Mouse (Mus musculus): ENCODE measurements around the gene Cdx2. TPM values are rescaled to one million over a fixed set of nuclear protein-coding genes. Genes with fewer than 3 reads are reported as not detected.
A peak's percentile ranks its signal among the peaks of the same experiment; 100 is the strongest.

The Cdx2 gene
- polyA plus RNA-seq, 1 experiment from 2014 or later = not detected

- 43% methylated on average over 16 of the region's 16 CpGs for WGBS
Observed at GRCm38 (mm10) chr5:147291764-147292505, 15.1 kb downstream of the Cdx2 start.

GRCm38 (mm10) chr5:147284365-147284764 lies 22.7 kb downstream of the Cdx2 start:
- H3K4me2 ChIP-seq (ENCODE audit: low read depth) = no peak overlapping the region
- ATAC-seq (ENCODE audit: insufficient read depth, low FRiP score, low TSS enrichment) (no peak), DNase-seq (ENCODE audit: low spot score) (no peak)
- peaks cover 14% of the 10 kb centered on the region for H3K27me3 ChIP-seq (ENCODE audit: control insufficient read depth, insufficient read depth, low read length)
- H3K4me3 ChIP-seq (ENCODE audit: low read depth, low read length) = no peak overlapping the region
- H3K9me3 ChIP-seq (ENCODE audit: control insufficient read depth, low read length) = no peaks in the 10 kb centered on the region
- WGBS = 73% methylated on average over 4 of the region's 4 CpGs
- no peaks in the 10 kb centered on the region for H3K36me3 ChIP-seq (ENCODE audit: control insufficient read depth, insufficient read depth, low read length)
- H3K4me1 ChIP-seq (ENCODE audit: control insufficient read depth, insufficient read depth, low read length) = no peaks in the 10 kb centered on the region
- no peak overlapping the region for H3K9ac ChIP-seq (ENCODE audit: low read length)
- H3K27ac ChIP-seq (ENCODE audit: low read depth, low read length) = no peak overlapping the region

More at GRCm38 (mm10) chr5:147291764-147292505, 15.1 kb downstream of the Cdx2 start:
- Histone ChIP-seq H3K4me3 (ENCODE audit: low read depth, low read length) (no peak overlapping the region), H3K9me3 (ENCODE audit: control insufficient read depth, low read length) (no peaks in the 10 kb centered on the region), H3K27me3 (ENCODE audit: control insufficient read depth, insufficient read depth, low read length) (peaks cover 22% of the 10 kb centered on the region), H3K36me3 (ENCODE audit: control insufficient read depth, insufficient read depth, low read length) (no peaks in the 10 kb centered on the region), H3K4me1 (ENCODE audit: control insufficient read depth, insufficient read depth, low read length) (no peaks in the 10 kb centered on the region; the same call in 1 of the 2 replicates), H3K27ac (ENCODE audit: low read depth, low read length) (no peak overlapping the region), H3K9ac (ENCODE audit: low read length) (no peak overlapping the region), H3K4me2 (ENCODE audit: low read depth) (no peak overlapping the region)
- ATAC-seq (ENCODE audit: insufficient read depth, low FRiP score, low TSS enrichment) = no peak
- no peak for DNase-seq (ENCODE audit: low spot score)

- Histone ChIP-seq H3K4me3 (ENCODE audit: low read depth, low read length) (no peak overlapping the region), H3K4me1 (ENCODE audit: control insufficient read depth, insufficient read depth, low read length) (no peaks in the 10 kb centered on the region), H3K27ac (ENCODE audit: low read depth, low read length) (no peak overlapping the region), H3K9ac (ENCODE audit: low read length) (no peak overlapping the region), H3K9me3 (ENCODE audit: control insufficient read depth, low read length) (no peaks in the 10 kb centered on the region), H3K27me3 (ENCODE audit: control insufficient read depth, insufficient read depth, low read length) (peaks cover 80% of the 10 kb centered on the region), H3K36me3 (ENCODE audit: control insufficient read depth, insufficient read depth, low read length) (no peaks in the 10 kb centered on the region), H3K4me2 (ENCODE audit: low read depth) (no peak overlapping the region)
- no peak for ATAC-seq (ENCODE audit: insufficient read depth, low FRiP score, low TSS enrichment)
- DNase-seq (ENCODE audit: low spot score) = no peak
- 0% methylated on average over 13 of the region's 13 CpGs for WGBS
Observed at GRCm38 (mm10) chr5:147277547-147277925, 29.5 kb downstream of the Cdx2 start.

- H3K36me3 ChIP-seq (ENCODE audit: control insufficient read depth, insufficient read depth, low read length) = no peaks in the 10 kb centered on the region
- DNase-seq (ENCODE audit: low spot score) = peak; percentile 16
- no peak overlapping the region for H3K9ac ChIP-seq (ENCODE audit: low read length)
- WGBS = 1% methylated on average over 18 of the region's 18 CpGs
- no peak overlapping the region for H3K27ac ChIP-seq (ENCODE audit: low read depth, low read length)
- H3K4me1 ChIP-seq (ENCODE audit: control insufficient read depth, insufficient read depth, low read length) = no peaks in the 10 kb centered on the region
- H3K27me3 ChIP-seq (ENCODE audit: control insufficient read depth, insufficient read depth, low read length) = peaks cover 86% of the 10 kb centered on the region
- no peaks in the 10 kb centered on the region for H3K9me3 ChIP-seq (ENCODE audit: control insufficient read depth, low read length)
- H3K4me3 ChIP-seq (ENCODE audit: low read depth, low read length) = no peak overlapping the region
- no peak overlapping the region for H3K4me2 ChIP-seq (ENCODE audit: low read depth)
- no peak for ATAC-seq (ENCODE audit: insufficient read depth, low FRiP score, low TSS enrichment)
Observed at GRCm38 (mm10) chr5:147276701-147277546, 30.1 kb downstream of the Cdx2 start.

GRCm38 (mm10) chr5:147275761-147276160 lies 31.3 kb downstream of the Cdx2 start:
- Histone ChIP-seq H3K36me3 (ENCODE audit: control insufficient read depth, insufficient read depth, low read length) (no peaks in the 10 kb centered on the region), H3K4me1 (ENCODE audit: control insufficient read depth, insufficient read depth, low read length) (no peaks in the 10 kb centered on the region), H3K9me3 (ENCODE audit: control insufficient read depth, low read length) (no peaks in the 10 kb centered on the region), H3K4me2 (ENCODE audit: low read depth) (no peak overlapping the region), H3K9ac (ENCODE audit: low read length) (no peak overlapping the region), H3K4me3 (ENCODE audit: low read depth, low read length) (no peak overlapping the region), H3K27me3 (ENCODE audit: control insufficient read depth, insufficient read depth, low read length) (peaks cover 92% of the 10 kb centered on the region), H3K27ac (ENCODE audit: low read depth, low read length) (no peak overlapping the region)
- DNase-seq (ENCODE audit: low spot score) = peak; percentile 19
- ATAC-seq (ENCODE audit: insufficient read depth, low FRiP score, low TSS enrichment) = no peak
- 16% methylated on average over 3 of the region's 3 CpGs for WGBS

GRCm38 (mm10) chr5:147274174-147275141 lies 32.6 kb downstream of the Cdx2 start:
- Histone ChIP-seq H3K4me3 (ENCODE audit: low read depth, low read length) (no peak overlapping the region), H3K4me1 (ENCODE audit: control insufficient read depth, insufficient read depth, low read length) (no peaks in the 10 kb centered on the region), H3K36me3 (ENCODE audit: control insufficient read depth, insufficient read depth, low read length) (no peaks in the 10 kb centered on the region), H3K27ac (ENCODE audit: low read depth, low read length) (no peak overlapping the region), H3K27me3 (ENCODE audit: control insufficient read depth, insufficient read depth, low read length) (peaks cover 98% of the 10 kb centered on the region), H3K4me2 (ENCODE audit: low read depth) (no peak overlapping the region), H3K9ac (ENCODE audit: low read length) (no peak overlapping the region), H3K9me3 (ENCODE audit: control insufficient read depth, low read length) (no peaks in the 10 kb centered on the region)
- ATAC-seq (ENCODE audit: insufficient read depth, low FRiP score, low TSS enrichment) = no peak
- peak; percentile 66 for DNase-seq (ENCODE audit: low spot score)
- under 1% methylated on average over 48 of the region's 48 CpGs for WGBS

- Histone ChIP-seq H3K4me2 (ENCODE audit: low read depth) (no peak overlapping the region), H3K9me3 (ENCODE audit: control insufficient read depth, low read length) (no peaks in the 10 kb centered on the region), H3K4me1 (ENCODE audit: control insufficient read depth, insufficient read depth, low read length) (no peaks in the 10 kb centered on the region), H3K36me3 (ENCODE audit: control insufficient read depth, insufficient read depth, low read length) (no peaks in the 10 kb centered on the region), H3K27me3 (ENCODE audit: control insufficient read depth, insufficient read depth, low read length) (peaks cover 97% of the 10 kb centered on the region), H3K9ac (ENCODE audit: low read length) (no peak overlapping the region), H3K4me3 (ENCODE audit: low read depth, low read length) (no peak overlapping the region), H3K27ac (ENCODE audit: low read depth, low read length) (no peak overlapping the region)
- WGBS = 2% methylated on average over 10 of the region's 10 CpGs
- ATAC-seq (ENCODE audit: insufficient read depth, low FRiP score, low TSS enrichment) (no peak), DNase-seq (ENCODE audit: low spot score) (peak; percentile 56)
Observed at GRCm38 (mm10) chr5:147272808-147273345, 34.2 kb downstream of the Cdx2 start.
